Mouse (Mus musculus): ENCODE data around the gene Sat1. TPM values are rescaled to one million over a fixed set of nuclear protein-coding genes. Genes with fewer than 3 reads are reported as not detected.
"Not testable (repeated sequence)": the region's sequence is repeated elsewhere in the genome, so short reads cannot be mapped to it uniquely, and the experiment has no call there.

Gene Sat1
- polyA plus RNA-seq, 1 experiment from 2014 or later: 79.4 TPM

- H3K36me3 ChIP-seq (ENCODE audit: control insufficient read depth, insufficient read depth, low read length); H3K9ac ChIP-seq (ENCODE audit: low read depth, low read length); H3K4me3 ChIP-seq (ENCODE audit: low read depth, low read length); H3K4me2 ChIP-seq (ENCODE audit: low read length); H3K4me1 ChIP-seq (ENCODE audit: control insufficient read depth, insufficient read depth, low read length); ATAC-seq; H3K9me3 ChIP-seq (replicated peaks; ENCODE audit: control insufficient read depth, low read length, poor library complexity, severe bottlenecking); H3K27ac ChIP-seq (ENCODE audit: low read length); H3K27me3 ChIP-seq (ENCODE audit: control insufficient read depth, insufficient read depth, low read depth, low read length): not testable (repeated sequence)
- WGBS: 85% methylated on average over 2 of the region's 2 CpGs
These were observed 10.8 kb downstream of the Sat1 start for GRCm38 (mm10) chrX:155205436-155205835.

GRCm38 (mm10) chrX:155202406-155203305, 13.6 kb downstream of the Sat1 start:
- no peaks in the 10 kb centered on the region for H3K9me3 ChIP-seq (replicated peaks; ENCODE audit: control insufficient read depth, low read length, poor library complexity, severe bottlenecking)
- no peak overlapping the region for H3K27ac ChIP-seq (ENCODE audit: low read length)
- H3K36me3 ChIP-seq (ENCODE audit: control insufficient read depth, insufficient read depth, low read length): no peaks in the 10 kb centered on the region
- 74% methylated on average over 2 of the region's 2 CpGs for WGBS
- no peaks in the 10 kb centered on the region for H3K4me1 ChIP-seq (ENCODE audit: control insufficient read depth, insufficient read depth, low read length)
- H3K4me3 ChIP-seq (ENCODE audit: low read depth, low read length): no peak overlapping the region
- no peak overlapping the region for H3K4me2 ChIP-seq (ENCODE audit: low read length)
- no peaks in the 10 kb centered on the region for H3K27me3 ChIP-seq (ENCODE audit: control insufficient read depth, insufficient read depth, low read depth, low read length)
- H3K9ac ChIP-seq (ENCODE audit: low read depth, low read length): no peak overlapping the region
- ATAC-seq: no peak

- no peak overlapping the region for H3K4me2 ChIP-seq (ENCODE audit: low read length)
- no peak for ATAC-seq
- 100% methylated on average over 1 of the region's 1 CpGs for WGBS
- H3K4me1 ChIP-seq (ENCODE audit: control insufficient read depth, insufficient read depth, low read length): no peaks in the 10 kb centered on the region
- no peaks in the 10 kb centered on the region for H3K27me3 ChIP-seq (ENCODE audit: control insufficient read depth, insufficient read depth, low read depth, low read length)
- no peak overlapping the region for H3K4me3 ChIP-seq (ENCODE audit: low read depth, low read length)
- no peaks in the 10 kb centered on the region for H3K9me3 ChIP-seq (replicated peaks; ENCODE audit: control insufficient read depth, low read length, poor library complexity, severe bottlenecking)
- H3K36me3 ChIP-seq (ENCODE audit: control insufficient read depth, insufficient read depth, low read length): no peaks in the 10 kb centered on the region
- no peak overlapping the region for H3K9ac ChIP-seq (ENCODE audit: low read depth, low read length)
- no peak overlapping the region for H3K27ac ChIP-seq (ENCODE audit: low read length)
These were observed 14.4 kb downstream of the Sat1 start for GRCm38 (mm10) chrX:155201799-155202198.

GRCm38 (mm10) chrX:155194979-155195378, 21.3 kb downstream of the Sat1 start:
- H3K4me1 ChIP-seq (ENCODE audit: control insufficient read depth, insufficient read depth, low read length): no peaks in the 10 kb centered on the region

GRCm38 (mm10) chrX:155193732-155194443, 22.4 kb downstream of the Sat1 start:
- Histone ChIP-seq H3K4me3 (ENCODE audit: low read depth, low read length) (no peak overlapping the region), H3K9me3 (replicated peaks; ENCODE audit: control insufficient read depth, low read length, poor library complexity, severe bottlenecking) (no peaks in the 10 kb centered on the region), H3K9ac (ENCODE audit: low read depth, low read length) (no peak overlapping the region), H3K27me3 (ENCODE audit: control insufficient read depth, insufficient read depth, low read depth, low read length) (no peaks in the 10 kb centered on the region), H3K36me3 (ENCODE audit: control insufficient read depth, insufficient read depth, low read length) (no peaks in the 10 kb centered on the region), H3K27ac (ENCODE audit: low read length) (no peak overlapping the region), H3K4me1 (ENCODE audit: control insufficient read depth, insufficient read depth, low read length) (no peaks in the 10 kb centered on the region), H3K4me2 (ENCODE audit: low read length) (no peak overlapping the region)
- WGBS: 72% methylated on average over 5 of the region's 5 CpGs
- no peak for ATAC-seq

More at GRCm38 (mm10) chrX:155194979-155195378, 21.3 kb downstream of the Sat1 start:
- no peak overlapping the region for H3K4me3 ChIP-seq (ENCODE audit: low read depth, low read length)
- H3K27me3 ChIP-seq (ENCODE audit: control insufficient read depth, insufficient read depth, low read depth, low read length): no peaks in the 10 kb centered on the region
- no peak for ATAC-seq
- H3K9me3 ChIP-seq (replicated peaks; ENCODE audit: control insufficient read depth, low read length, poor library complexity, severe bottlenecking): no peaks in the 10 kb centered on the region
- 90% methylated on average over 4 of the region's 4 CpGs for WGBS
- no peaks in the 10 kb centered on the region for H3K36me3 ChIP-seq (ENCODE audit: control insufficient read depth, insufficient read depth, low read length)
- H3K27ac ChIP-seq (ENCODE audit: low read length): no peak overlapping the region
- H3K4me2 ChIP-seq (ENCODE audit: low read length): no peak overlapping the region
- H3K9ac ChIP-seq (ENCODE audit: low read depth, low read length): no peak overlapping the region

- no peak for ATAC-seq
- WGBS: 92% methylated on average over 4 of the region's 4 CpGs
- Histone ChIP-seq H3K4me3 (ENCODE audit: low read depth, low read length) (no peak overlapping the region), H3K36me3 (ENCODE audit: control insufficient read depth, insufficient read depth, low read length) (no peaks in the 10 kb centered on the region), H3K9me3 (replicated peaks; ENCODE audit: control insufficient read depth, low read length, poor library complexity, severe bottlenecking) (no peaks in the 10 kb centered on the region), H3K27me3 (ENCODE audit: control insufficient read depth, insufficient read depth, low read depth, low read length) (no peaks in the 10 kb centered on the region), H3K4me2 (ENCODE audit: low read length) (no peak overlapping the region), H3K9ac (ENCODE audit: low read depth, low read length) (no peak overlapping the region), H3K27ac (ENCODE audit: low read length) (no peak overlapping the region), H3K4me1 (ENCODE audit: control insufficient read depth, insufficient read depth, low read length) (no peaks in the 10 kb centered on the region)
These were observed 24.3 kb downstream of the Sat1 start for GRCm38 (mm10) chrX:155191941-155192340.

- H3K9me3 ChIP-seq (replicated peaks; ENCODE audit: control insufficient read depth, low read length, poor library complexity, severe bottlenecking): no peaks in the 10 kb centered on the region
- no peaks in the 10 kb centered on the region for H3K36me3 ChIP-seq (ENCODE audit: control insufficient read depth, insufficient read depth, low read length)
- 72% methylated on average over 2 of the region's 2 CpGs for WGBS
- H3K27ac ChIP-seq (ENCODE audit: low read length): no peak overlapping the region
- no peaks in the 10 kb centered on the region for H3K27me3 ChIP-seq (ENCODE audit: control insufficient read depth, insufficient read depth, low read depth, low read length)
- H3K4me2 ChIP-seq (ENCODE audit: low read length): no peak overlapping the region
- H3K4me1 ChIP-seq (ENCODE audit: control insufficient read depth, insufficient read depth, low read length): no peaks in the 10 kb centered on the region
- ATAC-seq: no peak
- H3K4me3 ChIP-seq (ENCODE audit: low read depth, low read length): no peak overlapping the region
- H3K9ac ChIP-seq (ENCODE audit: low read depth, low read length): no peak overlapping the region
These were observed 38.6 kb downstream of the Sat1 start for GRCm38 (mm10) chrX:155177640-155178039.

- H3K4me2 ChIP-seq (ENCODE audit: low read length): no peak overlapping the region
- no peak overlapping the region for H3K9ac ChIP-seq (ENCODE audit: low read depth, low read length)
- H3K27ac ChIP-seq (ENCODE audit: low read length): no peak overlapping the region
- WGBS: 84% methylated on average over 2 of the region's 2 CpGs
- H3K27me3 ChIP-seq (ENCODE audit: control insufficient read depth, insufficient read depth, low read depth, low read length): no peaks in the 10 kb centered on the region
- no peak overlapping the region for H3K4me3 ChIP-seq (ENCODE audit: low read depth, low read length)
- H3K36me3 ChIP-seq (ENCODE audit: control insufficient read depth, insufficient read depth, low read length): no peaks in the 10 kb centered on the region
- ATAC-seq: no peak
- no peaks in the 10 kb centered on the region for H3K9me3 ChIP-seq (replicated peaks; ENCODE audit: control insufficient read depth, low read length, poor library complexity, severe bottlenecking)
- no peaks in the 10 kb centered on the region for H3K4me1 ChIP-seq (ENCODE audit: control insufficient read depth, insufficient read depth, low read length)
These were observed 39.0 kb downstream of the Sat1 start for GRCm38 (mm10) chrX:155177230-155177629.

GRCm38 (mm10) chrX:155175568-155175967, 40.7 kb downstream of the Sat1 start:
- no peak overlapping the region for H3K4me3 ChIP-seq (ENCODE audit: low read depth, low read length)
- WGBS: 88% methylated on average over 4 of the region's 4 CpGs
- ATAC-seq: no peak
- H3K9me3 ChIP-seq (replicated peaks; ENCODE audit: control insufficient read depth, low read length, poor library complexity, severe bottlenecking): no peaks in the 10 kb centered on the region
- H3K9ac ChIP-seq (ENCODE audit: low read depth, low read length): no peak overlapping the region
- H3K36me3 ChIP-seq (ENCODE audit: control insufficient read depth, insufficient read depth, low read length): no peaks in the 10 kb centered on the region
- no peaks in the 10 kb centered on the region for H3K27me3 ChIP-seq (ENCODE audit: control insufficient read depth, insufficient read depth, low read depth, low read length)
- no peak overlapping the region for H3K4me2 ChIP-seq (ENCODE audit: low read length)
- H3K27ac ChIP-seq (ENCODE audit: low read length): no peak overlapping the region
- no peaks in the 10 kb centered on the region for H3K4me1 ChIP-seq (ENCODE audit: control insufficient read depth, insufficient read depth, low read length)

Data from midbrain, embryonic 16.5 days (tissue).